Mouse (Mus musculus) CH12.LX (cell line): ENCODE results near the gene Gm28036.
"Not testable (repeated sequence)": the region's sequence is repeated elsewhere in the genome, so short reads cannot be mapped to it uniquely, and the experiment has no call there.

ENCODE experiments used
- CHD2 ChIP-seq: IDR thresholded peaks from 2 replicates; pipeline ENCODE4 v1.6.1; 2011; ENCODE audit warnings: low read length, improper control_type of control experiment
- CTCF ChIP-seq, 2 experiments: IDR thresholded peaks in 1 of 2; conservative IDR thresholded peaks in 1 of 2; 2 replicates each; pipeline ENCODE4 v1.5.1; 2011 to 2012; ENCODE audit warnings: low read depth in 2 of 2, low read length in 2 of 2, improper control_type of control experiment in 1 of 2, inconsistent platforms in 1 of 2, mild to moderate bottlenecking in 1 of 2, moderate library complexity in 1 of 2
- EP300 ChIP-seq: IDR thresholded peaks from 2 replicates; pipeline ENCODE4 v1.6.1; 2011; ENCODE audit warnings: low read length, improper control_type of control experiment
- HCFC1 ChIP-seq: IDR thresholded peaks from 2 replicates; pipeline ENCODE4 v1.6.1; 2012; ENCODE audit warnings: low read depth, mild to moderate bottlenecking, inconsistent platforms, low read length, improper control_type of control experiment
- MXI1 ChIP-seq: IDR thresholded peaks from 2 replicates; pipeline ENCODE4 v1.6.1; 2011; ENCODE audit warnings: mild to moderate bottlenecking, low read depth, low read length, improper control_type of control experiment
- POLR2A ChIP-seq: IDR thresholded peaks from 2 replicates; pipeline ENCODE4 v1.6.1; 2011; ENCODE audit warnings: low read depth, mild to moderate bottlenecking, improper control_type of control experiment, low read length
- TCF12 ChIP-seq: IDR thresholded peaks from 2 replicates; pipeline ENCODE4 v1.6.1; 2014; ENCODE audit warnings: low read depth, mild to moderate bottlenecking, inconsistent platforms, low read length, improper control_type of control experiment

DNA sequence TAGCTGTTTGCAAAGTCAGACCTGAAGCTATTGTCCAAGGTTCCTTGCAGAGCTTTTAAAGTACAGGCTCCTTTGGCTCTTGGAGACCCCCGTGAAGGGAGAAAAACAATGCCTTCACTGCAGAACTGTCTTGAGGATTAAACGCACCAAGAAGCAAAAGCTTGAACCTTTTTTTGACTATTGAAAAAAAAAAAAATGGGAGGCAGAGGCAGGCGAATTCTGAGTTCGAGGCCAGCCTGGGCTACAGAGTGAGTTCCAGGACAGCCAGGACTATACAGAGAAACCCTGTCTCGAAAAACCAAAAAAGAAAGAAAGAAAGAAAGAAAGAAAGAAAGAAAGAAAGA lies 14.8 kb downstream of the Gm28036 start:
- TF ChIP-seq HCFC1; EP300; MXI1; CTCF (conservative IDR thresholded peaks at IDR 0.05 in 1 of 2, IDR thresholded peaks at IDR 0.05 in 1 of 2; ENCODE audit: low read depth in 2 of 2, low read length in 2 of 2); TCF12; CHD2: not testable (repeated sequence)
- TF ChIP-seq POLR2A = peak; percentile 49; the same call in 1 of the 2 replicates
